Mouse (Mus musculus) erythroblast, embryonic 14.5 days (primary cell): ENCODE measurements around the gene Faxc. TPM values are rescaled to one million over a fixed set of nuclear protein-coding genes. Genes with fewer than 3 reads are reported as not detected.

Experiments
- H3K27me3 ChIP-seq: 2 replicates; pipeline ENCODE4 v1.6.1; 2012; ENCODE audit warnings: inconsistent platforms; ENCODE audit not compliant: control insufficient read depth
- H3K36me3 ChIP-seq: 2 replicates; pipeline ENCODE4 v1.6.1; 2012; ENCODE audit warnings: mild to moderate bottlenecking, inconsistent platforms; ENCODE audit not compliant: control insufficient read depth
- H3K4me1 ChIP-seq: 2 replicates; pipeline ENCODE4 v1.6.1; 2012; ENCODE audit warnings: inconsistent platforms; ENCODE audit not compliant: control insufficient read depth
- H3K4me3 ChIP-seq: replicated peaks from 2 replicates; pipeline ENCODE3; 2012; ENCODE audit warnings: moderate library complexity, mild to moderate bottlenecking, inconsistent platforms
- H3K9me3 ChIP-seq: 2 replicates; pipeline ENCODE4 v1.6.1; 2012; ENCODE audit warnings: low read length, inconsistent platforms, mixed read lengths; ENCODE audit not compliant: control insufficient read depth
- GATA1 ChIP-seq: IDR thresholded peaks from 2 replicates; pipeline ENCODE4 v1.6.1; 2012; ENCODE audit warnings: low read length, inconsistent platforms, mixed read lengths
- TAL1 ChIP-seq: IDR thresholded peaks from 3 replicates; pipeline ENCODE4 v1.6.1; 2012; ENCODE audit warnings: low read length, inconsistent platforms, mixed read lengths
- polyA plus RNA-seq: library from polyadenylated mRNA; stranded (reverse); fragments of >175 nt; gene quantifications from 2 replicates; pipeline ENCODE4 v1.2.3, GENCODE M21; 2012

Faxc gene
- polyA plus RNA-seq, 1 experiment = not detected

DNA sequence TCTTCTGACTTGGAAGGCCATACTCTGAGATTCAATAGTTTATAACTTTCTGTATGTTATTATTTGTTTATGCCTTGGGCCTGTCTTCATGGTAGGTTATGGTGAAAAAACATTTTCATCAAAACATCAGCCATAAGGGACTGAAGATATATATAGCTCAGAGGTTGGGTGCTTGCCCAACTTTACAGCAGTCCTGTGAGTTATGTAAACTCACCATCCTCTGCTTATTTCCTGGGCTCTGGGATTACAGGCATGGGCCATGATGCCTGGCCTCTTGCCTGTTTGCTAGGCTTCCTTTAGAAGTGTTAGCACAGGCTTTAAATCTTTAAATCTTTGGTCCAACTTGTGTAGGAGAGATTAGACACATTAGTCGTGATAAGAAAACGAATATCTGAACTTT, 21.1 kb downstream of the Faxc start:
- H3K9me3 ChIP-seq = no peaks in the 10 kb centered on the region

DNA sequence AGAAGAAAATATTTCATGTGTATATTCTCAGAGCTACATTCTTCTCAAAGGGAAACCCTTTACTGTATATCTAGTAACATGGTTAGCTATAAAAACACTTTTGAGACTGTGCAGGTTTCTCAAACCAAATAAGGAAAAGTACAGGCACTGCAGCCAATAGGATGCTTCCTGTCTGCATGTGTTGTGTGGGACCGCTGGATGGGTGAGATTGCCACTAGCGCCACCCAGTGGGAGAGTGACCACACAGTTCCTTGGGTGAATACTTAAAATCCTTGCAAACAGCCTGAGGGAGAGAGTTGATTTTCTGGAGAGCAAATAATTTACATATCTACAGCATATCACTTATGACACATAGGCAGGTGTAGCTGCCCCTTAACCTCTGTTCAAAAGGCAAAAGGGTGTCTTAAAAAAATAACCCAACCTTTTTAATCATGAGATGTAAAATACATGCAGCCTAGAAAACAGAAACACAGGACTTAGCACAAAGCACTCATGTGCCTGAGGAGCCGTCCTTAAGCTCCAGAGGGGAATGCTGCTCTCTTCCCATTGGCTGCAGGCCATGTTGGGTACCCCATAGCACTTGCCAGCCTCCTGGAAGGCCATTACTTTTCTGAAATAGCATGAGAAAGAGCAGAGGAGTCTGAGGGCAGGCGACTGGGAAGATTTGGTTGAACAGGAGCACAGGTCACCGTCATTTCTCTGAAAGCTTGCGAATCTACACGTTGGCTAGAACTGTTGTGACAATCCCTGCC, 26.6 kb downstream of the Faxc start:
- Histone ChIP-seq H3K4me3 (no peak overlapping the region), H3K4me1 (no peaks in the 10 kb centered on the region), H3K27me3 (no peaks in the 10 kb centered on the region)

More for the DNA sequence above, 21.1 kb downstream of the Faxc start:
- TF ChIP-seq TAL1 (no peak), GATA1 (no peak)
- H3K4me3 ChIP-seq = no peak overlapping the region
- H3K4me1 ChIP-seq = no peaks in the 10 kb centered on the region
- H3K27me3 ChIP-seq = no peaks in the 10 kb centered on the region
- no peaks in the 10 kb centered on the region for H3K36me3 ChIP-seq

DNA sequence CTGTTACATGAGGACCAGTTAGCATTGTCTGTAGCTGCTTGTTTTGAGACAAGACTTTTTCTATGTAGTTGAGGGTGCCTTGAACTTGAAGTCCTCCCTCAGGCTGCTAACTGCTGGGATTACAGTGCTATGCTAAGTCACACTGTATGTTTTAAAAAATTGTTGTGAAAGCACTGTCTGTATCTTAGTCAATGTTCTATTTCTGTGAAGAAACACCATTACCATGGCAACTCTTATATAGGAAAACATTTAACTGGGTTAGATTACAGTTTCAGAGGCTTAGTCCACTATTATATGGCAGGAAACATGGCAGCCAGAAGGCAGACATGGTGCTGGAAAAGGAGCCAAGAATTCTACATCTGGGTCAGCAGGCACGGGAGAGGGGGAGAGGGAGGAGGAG, 40.8 kb downstream of the Faxc start:
- Histone ChIP-seq H3K9me3 (no peaks in the 10 kb centered on the region), H3K27me3 (no peaks in the 10 kb centered on the region), H3K4me1 (no peaks in the 10 kb centered on the region), H3K4me3 (no peak overlapping the region), H3K36me3 (no peaks in the 10 kb centered on the region)
- TF ChIP-seq TAL1 (no peak), GATA1 (no peak)

More for the DNA sequence above, 26.6 kb downstream of the Faxc start:
- H3K36me3 ChIP-seq = no peaks in the 10 kb centered on the region
- H3K9me3 ChIP-seq = no peaks in the 10 kb centered on the region
- TF ChIP-seq TAL1 = no peak
- TF ChIP-seq GATA1 = no peak

DNA sequence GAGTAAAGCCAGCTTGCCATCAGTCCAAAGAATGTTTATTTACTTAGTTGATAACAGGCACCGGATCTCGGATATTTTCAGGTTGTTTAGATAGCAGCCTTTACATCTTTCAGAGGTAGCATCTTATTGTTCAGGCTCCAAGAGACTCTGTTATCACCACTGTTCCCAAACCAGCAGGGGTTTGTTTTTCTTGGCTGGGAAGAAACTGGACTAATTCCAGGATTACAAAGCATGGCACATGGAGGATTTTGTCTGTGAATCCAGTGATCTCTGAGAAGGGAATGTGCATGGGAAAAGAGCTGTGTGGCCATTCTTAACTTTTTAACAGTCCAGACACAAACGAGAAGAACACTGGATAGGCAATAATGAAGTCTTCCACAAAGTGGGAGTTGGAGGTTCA, 43.0 kb downstream of the Faxc start:
- TF ChIP-seq TAL1 (no peak), GATA1 (no peak)

DNA sequence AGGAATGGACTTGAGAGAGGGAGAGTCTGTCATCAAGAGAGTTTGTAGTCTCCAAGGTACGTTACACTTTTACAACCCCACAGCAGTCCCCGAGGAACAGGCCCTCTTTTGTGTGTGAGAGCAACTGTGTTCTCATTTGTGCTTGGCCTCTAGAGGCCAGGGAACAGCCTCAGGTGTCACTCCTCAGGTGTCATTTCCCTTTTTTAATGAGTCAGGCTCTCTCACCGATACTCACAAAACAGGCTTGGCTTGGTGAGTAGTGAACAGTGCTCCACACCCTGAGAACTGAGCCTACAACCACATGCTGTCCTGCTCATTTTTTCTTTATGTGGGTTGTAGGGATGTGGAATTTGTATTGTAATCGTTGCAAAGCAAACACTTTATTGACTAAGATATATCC, 49.3 kb downstream of the Faxc start:
- Histone ChIP-seq H3K4me3 (no peak overlapping the region), H3K27me3 (no peaks in the 10 kb centered on the region), H3K4me1 (no peaks in the 10 kb centered on the region), H3K9me3 (no peaks in the 10 kb centered on the region), H3K36me3 (no peaks in the 10 kb centered on the region)
- TF ChIP-seq GATA1 (no peak), TAL1 (no peak)

More for the DNA sequence above, 43.0 kb downstream of the Faxc start:
- H3K27me3 ChIP-seq = no peaks in the 10 kb centered on the region
- H3K36me3 ChIP-seq = no peaks in the 10 kb centered on the region
- H3K4me3 ChIP-seq = no peak overlapping the region
- H3K9me3 ChIP-seq = no peaks in the 10 kb centered on the region
- H3K4me1 ChIP-seq = no peaks in the 10 kb centered on the region

DNA sequence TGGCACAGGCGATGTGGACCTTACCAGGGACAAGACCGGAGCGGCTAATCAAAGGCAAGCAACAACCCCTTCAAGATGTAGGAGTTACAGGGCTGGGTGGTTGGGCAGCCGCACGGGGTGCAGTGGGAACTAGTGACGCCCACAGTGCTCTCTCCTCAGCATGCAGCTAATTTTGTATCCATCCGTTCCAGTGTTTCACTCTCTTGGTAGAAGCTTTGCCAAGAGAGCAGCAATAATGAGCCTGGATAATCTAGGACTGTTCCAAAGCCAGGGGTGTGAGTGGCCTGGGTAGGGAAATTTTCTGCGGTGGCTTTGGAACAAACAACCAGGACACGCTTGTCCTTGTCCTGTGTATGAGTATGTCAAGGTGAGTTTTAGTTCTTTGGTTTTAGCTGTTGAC, 51.3 kb downstream of the Faxc start:
- H3K4me1 ChIP-seq = no peaks in the 10 kb centered on the region
- H3K36me3 ChIP-seq = no peaks in the 10 kb centered on the region
- H3K9me3 ChIP-seq = no peaks in the 10 kb centered on the region
- TF ChIP-seq GATA1 (no peak), TAL1 (no peak)
- no peak overlapping the region for H3K4me3 ChIP-seq
- H3K27me3 ChIP-seq = no peaks in the 10 kb centered on the region

DNA sequence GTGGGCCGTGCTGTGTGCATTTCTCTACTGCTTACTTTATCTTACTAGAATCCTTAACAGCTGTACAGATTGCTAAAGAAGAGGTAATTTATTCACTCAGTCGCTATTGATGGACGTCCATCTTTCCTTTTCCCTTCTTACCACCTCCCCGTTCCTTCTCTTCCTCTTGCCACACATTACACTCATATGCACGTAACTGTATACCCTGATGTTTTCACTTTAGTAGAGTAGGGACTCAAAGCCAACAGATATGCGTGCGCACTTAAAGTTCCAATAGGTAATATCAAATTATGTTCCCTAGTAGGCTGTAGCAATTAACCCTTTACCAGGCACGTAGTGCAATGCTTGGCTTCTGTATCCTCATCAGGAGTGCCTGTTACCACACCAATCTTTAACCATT, 55.7 kb downstream of the Faxc start:
- no peaks in the 10 kb centered on the region for H3K9me3 ChIP-seq
- TF ChIP-seq TAL1 = no peak
- TF ChIP-seq GATA1 = no peak
- no peaks in the 10 kb centered on the region for H3K4me1 ChIP-seq
- H3K4me3 ChIP-seq = no peak overlapping the region
- no peaks in the 10 kb centered on the region for H3K36me3 ChIP-seq
- no peaks in the 10 kb centered on the region for H3K27me3 ChIP-seq

DNA sequence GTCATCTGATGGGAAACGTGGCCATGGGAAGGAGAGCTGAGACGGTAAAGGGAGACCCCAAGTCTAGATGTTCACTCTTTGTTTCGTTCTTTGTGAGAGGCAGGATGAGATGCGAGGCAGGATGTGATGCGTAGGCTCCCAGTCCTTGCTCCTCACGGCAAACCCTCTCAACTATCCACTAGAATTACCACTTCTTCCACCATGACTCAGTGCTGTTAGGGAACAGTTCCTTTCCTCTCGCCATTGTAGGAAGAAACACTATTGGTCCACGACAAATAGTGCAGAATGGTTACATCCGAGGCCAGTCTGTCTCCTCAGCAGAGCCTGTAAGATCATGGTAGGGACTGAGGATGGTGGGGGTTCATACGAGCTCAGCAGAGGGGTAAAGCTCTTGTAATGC, 56.3 kb downstream of the Faxc start:
- Histone ChIP-seq H3K4me3 (no peak overlapping the region), H3K4me1 (no peaks in the 10 kb centered on the region), H3K27me3 (no peaks in the 10 kb centered on the region), H3K9me3 (no peaks in the 10 kb centered on the region), H3K36me3 (no peaks in the 10 kb centered on the region)
- TF ChIP-seq GATA1 = no peak
- no peak for TF ChIP-seq TAL1

DNA sequence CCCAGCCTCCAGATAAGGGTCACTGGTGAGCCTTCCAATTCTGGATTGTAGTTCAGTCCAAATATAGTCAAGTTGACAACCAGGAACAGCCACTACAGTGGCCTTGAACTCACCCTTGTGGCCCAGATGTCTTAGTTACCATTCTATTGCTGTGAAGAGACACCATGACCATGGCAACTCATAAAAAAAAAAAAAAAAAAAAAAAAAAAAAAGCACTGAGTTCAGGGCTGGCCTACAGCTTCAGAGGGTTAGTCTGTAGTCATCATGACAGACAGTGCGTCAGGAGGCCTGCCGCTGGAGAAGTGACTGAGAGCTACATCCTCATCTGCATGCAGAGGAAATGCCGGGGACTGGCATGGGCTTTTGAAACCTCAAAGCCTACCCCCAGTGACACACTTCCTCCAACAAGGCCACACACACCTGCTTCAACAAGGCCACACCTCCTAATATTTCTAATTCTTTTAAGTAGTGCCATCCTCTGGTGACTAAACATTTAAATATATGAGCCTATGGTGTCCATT, 58.5 kb downstream of the Faxc start:
- Histone ChIP-seq H3K4me1 (no peaks in the 10 kb centered on the region), H3K27me3 (no peaks in the 10 kb centered on the region), H3K4me3 (no peak overlapping the region), H3K36me3 (no peaks in the 10 kb centered on the region), H3K9me3 (no peaks in the 10 kb centered on the region)
- no peak for TF ChIP-seq GATA1
- no peak for TF ChIP-seq TAL1
